Mouse (Mus musculus) C2C12 (cell line): ENCODE results near the gene Pcbd2. TPM values are rescaled to one million over a fixed set of nuclear protein-coding genes. Genes with fewer than 3 reads are reported as not detected.

Experiments used
- H3K27me3 ChIP-seq: one replicate; pipeline ENCODE4 v1.6.1; 2011; ENCODE audit not compliant: control insufficient read depth, insufficient read depth, insufficient read length
- H3K36me3 ChIP-seq: one replicate; pipeline ENCODE4 v1.6.1; 2011; ENCODE audit not compliant: control insufficient read depth, insufficient read depth
- H3K4me3 ChIP-seq: one replicate; pipeline ENCODE4 v1.5.1; 2011; ENCODE audit warnings: mild to moderate bottlenecking, control low read depth; ENCODE audit not compliant: poor library complexity, insufficient read depth, severe bottlenecking
- H3K79me2 ChIP-seq: one replicate; pipeline ENCODE4 v1.6.1; 2011; ENCODE audit not compliant: control insufficient read depth, insufficient read depth
- H3K79me3 ChIP-seq: one replicate; pipeline ENCODE4 v1.6.1; 2011; ENCODE audit warnings: low read depth, control low read depth
- H3ac ChIP-seq: one replicate; pipeline ENCODE3; 2011; ENCODE audit warnings: low read depth; ENCODE audit not compliant: control insufficient read depth, insufficient read length
- CEBPB ChIP-seq: IDR thresholded peaks from one replicate; pipeline ENCODE4 v1.6.1; 2011; ENCODE audit warnings: low read depth, mild to moderate bottlenecking, control low read depth, moderate library complexity
- CTCF ChIP-seq: IDR thresholded peaks from one replicate; pipeline ENCODE4 v1.5.1; 2011; ENCODE audit not compliant: control insufficient read depth, insufficient read depth, insufficient read length
- FOSL1 ChIP-seq: IDR thresholded peaks from one replicate; pipeline ENCODE4 v1.8.0; 2011; ENCODE audit warnings: mild to moderate bottlenecking, low read length; ENCODE audit not compliant: poor library complexity, insufficient read depth, severe bottlenecking
- MAX ChIP-seq: IDR thresholded peaks from one replicate; pipeline ENCODE4 v1.6.1; 2011; ENCODE audit warnings: mild to moderate bottlenecking, control low read depth
- MYOD1 ChIP-seq: IDR thresholded peaks from one replicate; pipeline ENCODE4 v1.6.1; 2011; ENCODE audit warnings: low read depth; ENCODE audit not compliant: control insufficient read depth, insufficient read length
- MYOG ChIP-seq: IDR thresholded peaks from one replicate; pipeline ENCODE4 v1.6.1; 2011; ENCODE audit not compliant: control insufficient read depth, insufficient read length; ENCODE audit errors: extremely low read depth
- USF1 ChIP-seq: IDR thresholded peaks from one replicate; pipeline ENCODE4 v1.6.1; 2011; ENCODE audit warnings: low read depth, mild to moderate bottlenecking, control low read depth, moderate library complexity
- polyA plus RNA-seq: library from polyadenylated mRNA; unstranded; fragments of >200 nt; fragmentation: generic; extraction: Trizol; gene quantifications from one replicate; pipeline ENCODE4 v1.2.1, GENCODE M21; 2012; ENCODE audit warnings: missing spikeins

Pcbd2 gene
- polyA plus RNA-seq, 1 experiment = 41.0 TPM

DNA sequence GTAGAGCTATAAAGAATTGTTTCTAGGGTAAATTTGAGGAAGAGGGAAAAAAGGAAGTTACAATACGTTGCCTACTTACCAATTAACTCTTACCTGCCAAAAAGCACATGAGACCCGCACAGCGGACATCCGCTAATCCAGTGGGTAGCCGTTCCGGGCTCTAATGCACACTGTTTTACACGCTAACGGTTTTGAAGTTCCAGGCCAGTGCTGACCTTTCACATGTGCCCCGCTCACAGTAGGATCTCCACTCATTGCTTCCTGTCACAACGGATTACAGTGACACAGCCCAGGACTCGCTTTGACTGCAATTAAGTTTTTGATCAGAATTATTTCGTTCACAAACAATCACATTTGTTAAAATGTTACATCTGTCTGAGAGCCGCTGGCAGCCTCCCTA lies 27.2 kb downstream of the Pcbd2 start:
- H3K4me3 ChIP-seq = no peak overlapping the region
- no peaks in the 10 kb centered on the region for H3K36me3 ChIP-seq
- H3K79me3 ChIP-seq = no peaks in the 10 kb centered on the region
- H3ac ChIP-seq = no peak overlapping the region
- TF ChIP-seq CEBPB (no peak), MAX (no peak)
- no peaks in the 10 kb centered on the region for H3K79me2 ChIP-seq
- no peaks in the 10 kb centered on the region for H3K27me3 ChIP-seq

DNA sequence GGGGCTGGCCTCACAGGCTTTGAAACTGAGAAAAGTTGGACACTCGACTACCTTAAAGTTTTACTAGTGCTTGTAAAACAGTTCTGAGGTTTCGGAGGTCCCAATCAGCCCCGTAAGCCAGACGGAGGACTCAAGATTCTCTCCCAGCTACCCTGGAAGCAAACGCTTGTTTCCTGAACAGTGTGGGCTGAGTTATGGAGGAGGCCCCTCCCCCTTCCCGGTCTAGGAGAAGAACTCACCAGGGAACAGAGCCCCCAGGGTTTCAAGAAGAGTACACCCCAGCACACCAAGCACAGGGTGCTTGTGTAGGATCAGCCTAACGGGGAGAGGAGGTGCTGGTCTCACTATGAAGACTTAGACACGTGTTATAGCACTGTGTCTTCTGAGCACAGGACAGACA lies 29.6 kb downstream of the Pcbd2 start:
- H3K36me3 ChIP-seq = no peaks in the 10 kb centered on the region
- TF ChIP-seq MYOG = no peak
- no peak for TF ChIP-seq MAX
- TF ChIP-seq CEBPB = no peak
- TF ChIP-seq USF1 = no peak
- TF ChIP-seq FOSL1 = no peak
- TF ChIP-seq CTCF = no peak
- no peak for TF ChIP-seq MYOD1
- no peaks in the 10 kb centered on the region for H3K79me2 ChIP-seq
- H3K27me3 ChIP-seq = no peaks in the 10 kb centered on the region
- H3K79me3 ChIP-seq = no peaks in the 10 kb centered on the region
- H3ac ChIP-seq = no peak overlapping the region
- no peak overlapping the region for H3K4me3 ChIP-seq

DNA sequence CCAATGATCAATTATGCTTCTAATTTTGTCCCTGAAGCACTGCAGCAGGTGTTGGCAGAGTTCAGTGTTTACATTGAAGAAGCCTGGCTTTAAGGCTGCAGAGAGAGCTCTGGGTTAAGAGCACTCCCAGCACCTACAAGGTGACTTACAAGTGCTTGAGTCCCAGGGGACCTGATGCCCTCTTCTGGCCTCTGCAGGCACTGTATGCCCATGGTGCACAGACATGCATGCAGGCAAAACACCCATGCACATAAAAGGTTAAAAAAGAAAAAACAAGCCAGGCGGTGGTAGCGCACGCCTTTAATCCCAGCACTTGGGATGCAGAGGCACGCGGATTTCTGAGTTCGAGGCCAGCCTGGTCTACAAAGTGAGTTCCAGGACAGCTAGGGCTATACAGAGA lies 30.5 kb downstream of the Pcbd2 start:
- Histone ChIP-seq H3K79me3 (no peaks in the 10 kb centered on the region), H3K79me2 (no peaks in the 10 kb centered on the region), H3K27me3 (no peaks in the 10 kb centered on the region), H3K4me3 (no peak overlapping the region), H3K36me3 (no peaks in the 10 kb centered on the region), H3ac (no peak overlapping the region)
- TF ChIP-seq MYOG (no peak), MAX (no peak), FOSL1 (no peak), CTCF (no peak), CEBPB (no peak), MYOD1 (no peak), USF1 (no peak)

DNA sequence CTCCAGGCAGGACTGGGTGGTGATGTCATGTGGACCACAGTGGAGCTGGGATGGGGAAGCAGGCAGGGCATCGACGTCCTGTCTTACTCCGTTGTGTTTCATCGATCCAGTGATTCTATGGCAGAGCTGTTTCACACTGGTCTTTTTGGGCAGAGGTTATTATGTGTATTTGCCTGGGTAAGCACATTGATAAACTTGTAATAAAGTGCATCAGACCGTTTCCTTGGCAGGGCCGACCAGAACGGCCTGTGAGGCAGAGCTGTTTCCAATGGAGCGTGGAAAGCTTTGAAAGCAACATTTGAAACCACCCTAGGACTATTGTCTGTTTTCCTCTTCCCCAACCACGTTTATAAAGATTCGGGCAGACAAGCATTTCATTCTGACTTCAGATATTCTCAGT lies 33.4 kb downstream of the Pcbd2 start:
- H3K79me3 ChIP-seq = no peaks in the 10 kb centered on the region
- H3K79me2 ChIP-seq = no peaks in the 10 kb centered on the region
- no peaks in the 10 kb centered on the region for H3K36me3 ChIP-seq
- TF ChIP-seq CEBPB (no peak), FOSL1 (no peak), MYOD1 (no peak), MAX (no peak), CTCF (no peak), USF1 (no peak), MYOG (no peak)
- no peak overlapping the region for H3K4me3 ChIP-seq
- H3K27me3 ChIP-seq = no peaks in the 10 kb centered on the region
- H3ac ChIP-seq = no peak overlapping the region

- Histone ChIP-seq H3K79me2 (no peaks in the 10 kb centered on the region), H3K79me3 (no peaks in the 10 kb centered on the region), H3K27me3 (no peaks in the 10 kb centered on the region), H3K36me3 (no peaks in the 10 kb centered on the region), H3K4me3 (no peak overlapping the region), H3ac (no peak overlapping the region)
- no peak for TF ChIP-seq FOSL1
- TF ChIP-seq MYOD1 = no peak
- TF ChIP-seq USF1 = no peak
- no peak for TF ChIP-seq MYOG
- TF ChIP-seq MAX = no peak
- TF ChIP-seq CEBPB = no peak
- TF ChIP-seq CTCF = no peak
These were observed 34.3 kb downstream of the Pcbd2 start for GRCm38 (mm10) chr13:55761486-55761885.

- Histone ChIP-seq H3K27me3 (no peaks in the 10 kb centered on the region), H3K79me2 (no peaks in the 10 kb centered on the region), H3K79me3 (no peaks in the 10 kb centered on the region), H3ac (no peak overlapping the region), H3K4me3 (no peak overlapping the region), H3K36me3 (no peaks in the 10 kb centered on the region)
- no peak for TF ChIP-seq MAX
- TF ChIP-seq MYOD1 = no peak
- TF ChIP-seq USF1 = no peak
- TF ChIP-seq CEBPB = no peak
- no peak for TF ChIP-seq MYOG
- TF ChIP-seq CTCF = no peak
- TF ChIP-seq FOSL1 = no peak
These were observed 47.2 kb downstream of the Pcbd2 start for GRCm38 (mm10) chr13:55774352-55774751.
